Mouse (Mus musculus): ENCODE results near the gene Nfib. TPM values are rescaled to one million over a fixed set of nuclear protein-coding genes. Genes with fewer than 3 reads are reported as not detected.

The Nfib gene
- polyA plus RNA-seq, 1 experiment from 2014 or later, result 86.0 TPM

DNA sequence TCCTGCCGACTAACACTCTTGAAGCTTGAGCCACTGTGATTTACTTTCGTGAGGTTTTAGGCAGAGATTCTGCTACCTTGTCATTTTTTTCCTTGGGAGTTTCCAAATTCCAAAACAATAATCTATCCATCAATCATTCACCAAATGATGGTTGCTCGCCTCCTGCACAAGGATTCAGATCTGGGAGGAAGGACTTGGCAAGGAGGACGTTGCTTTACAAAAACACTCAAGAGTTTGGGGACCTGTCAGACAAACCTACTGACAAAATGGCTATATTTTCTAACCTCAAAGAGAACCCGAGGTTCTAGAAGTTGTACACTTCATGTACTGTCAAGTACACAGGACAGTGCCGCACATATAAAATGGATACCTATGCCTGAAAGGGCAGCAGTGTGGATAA, 299.0 kb downstream of the Nfib start:
- no peak overlapping the region for H3K9ac ChIP-seq (ENCODE audit: low read depth, low read length)
- no peaks in the 10 kb centered on the region for H3K9me3 ChIP-seq (ENCODE audit: control insufficient read depth, low read length)
- no peak overlapping the region for H3K4me2 ChIP-seq (ENCODE audit: low read depth, low read length)
- H3K27ac ChIP-seq (replicated peaks; ENCODE audit: low read depth, low read length), result no peak overlapping the region
- WGBS, result 72% methylated on average over 6 of the region's 6 CpGs
- H3K36me3 ChIP-seq (ENCODE audit: control insufficient read depth, insufficient read depth, low read length), result no peaks in the 10 kb centered on the region
- H3K4me3 ChIP-seq (ENCODE audit: low read depth, low read length), result no peak overlapping the region
- ATAC-seq (ENCODE audit: low read depth), result no peak
- H3K4me1 ChIP-seq (ENCODE audit: control insufficient read depth, insufficient read depth, low read length), result peaks cover 67% of the 10 kb centered on the region
- no peak for DNase-seq (ENCODE audit: low spot score)
- H3K27me3 ChIP-seq (replicated peaks; ENCODE audit: control insufficient read depth, insufficient read depth, low read length), result no peaks in the 10 kb centered on the region

DNA sequence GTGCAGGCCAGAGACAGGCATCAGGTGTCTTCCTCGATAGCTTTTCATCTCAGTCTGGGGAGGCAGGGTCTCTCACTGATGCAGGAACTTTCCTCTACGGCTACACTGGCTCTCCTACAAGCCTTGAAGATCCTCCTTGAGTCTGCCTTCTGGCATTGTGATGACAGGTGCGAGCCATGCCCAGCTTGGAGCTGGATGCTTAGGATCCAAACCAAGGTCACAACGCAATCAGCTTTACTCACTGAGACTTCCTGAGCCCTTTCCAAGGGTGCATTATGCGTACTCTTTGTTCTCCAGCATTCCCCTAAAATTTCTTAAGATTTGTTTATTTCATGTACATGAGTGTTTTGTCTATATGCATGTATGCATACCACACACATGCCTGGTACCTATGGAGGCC, 299.8 kb downstream of the Nfib start:
- DNase-seq (ENCODE audit: low spot score) (no peak), ATAC-seq (ENCODE audit: low read depth) (no peak)
- H3K4me3 ChIP-seq (ENCODE audit: low read depth, low read length), result no peak overlapping the region
- WGBS, result 84% methylated on average over 5 of the region's 5 CpGs
- H3K27me3 ChIP-seq (replicated peaks; ENCODE audit: control insufficient read depth, insufficient read depth, low read length), result no peaks in the 10 kb centered on the region
- H3K9ac ChIP-seq (ENCODE audit: low read depth, low read length), result no peak overlapping the region
- no peaks in the 10 kb centered on the region for H3K36me3 ChIP-seq (ENCODE audit: control insufficient read depth, insufficient read depth, low read length)
- peaks cover 74% of the 10 kb centered on the region for H3K4me1 ChIP-seq (ENCODE audit: control insufficient read depth, insufficient read depth, low read length)
- no peak overlapping the region for H3K4me2 ChIP-seq (ENCODE audit: low read depth, low read length)
- no peaks in the 10 kb centered on the region for H3K9me3 ChIP-seq (ENCODE audit: control insufficient read depth, low read length)
- peak overlapping the region; percentile 44 for H3K27ac ChIP-seq (replicated peaks; ENCODE audit: low read depth, low read length)

DNA sequence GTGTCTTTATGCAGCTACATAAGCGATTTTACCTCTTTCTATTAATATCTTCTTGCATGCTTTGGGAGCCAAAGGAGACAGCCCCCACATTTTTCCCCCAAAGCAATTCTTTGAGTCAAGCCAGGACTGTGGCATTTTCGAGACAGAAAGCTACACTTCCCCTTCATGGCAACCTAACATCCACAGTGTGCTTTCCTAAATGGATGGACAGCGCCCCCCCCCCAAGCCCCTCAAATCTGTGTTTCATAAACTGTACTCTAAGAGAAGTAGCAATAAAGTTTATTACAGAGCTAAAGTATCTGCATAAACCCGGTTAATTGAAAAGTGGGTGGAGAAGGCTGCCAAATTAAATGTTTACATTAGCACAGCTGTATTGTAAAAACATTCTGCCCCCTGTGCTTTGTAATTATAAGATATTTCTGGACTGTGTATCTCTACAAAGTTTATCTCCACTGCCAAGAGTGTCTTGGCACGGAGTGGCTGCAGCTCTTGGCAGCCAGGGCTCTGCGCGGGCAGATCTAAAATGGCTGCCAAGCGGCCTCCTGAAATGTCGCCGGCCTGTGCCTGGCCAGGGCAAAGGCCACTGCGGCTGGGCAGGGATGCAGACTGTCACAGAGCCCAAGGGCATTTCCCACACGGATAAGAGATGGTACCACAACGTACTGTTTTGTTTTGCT, 301.4 kb downstream of the Nfib start:
- Histone ChIP-seq H3K4me2 (ENCODE audit: low read depth, low read length) (peak overlapping the region; percentile 31), H3K9ac (ENCODE audit: low read depth, low read length) (peak overlapping the region; percentile 42; the same call in 1 of the 2 replicates), H3K27me3 (replicated peaks; ENCODE audit: control insufficient read depth, insufficient read depth, low read length) (no peaks in the 10 kb centered on the region), H3K9me3 (ENCODE audit: control insufficient read depth, low read length) (no peaks in the 10 kb centered on the region), H3K27ac (replicated peaks; ENCODE audit: low read depth, low read length) (peak overlapping the region; percentile 70), H3K36me3 (ENCODE audit: control insufficient read depth, insufficient read depth, low read length) (no peaks in the 10 kb centered on the region), H3K4me3 (ENCODE audit: low read depth, low read length) (no peak overlapping the region), H3K4me1 (ENCODE audit: control insufficient read depth, insufficient read depth, low read length) (peaks cover 83% of the 10 kb centered on the region)
- DNase-seq (ENCODE audit: low spot score), result peak; percentile 74
- 50% methylated on average over 13 of the region's 13 CpGs for WGBS
- ATAC-seq (ENCODE audit: low read depth), result no peak

DNA sequence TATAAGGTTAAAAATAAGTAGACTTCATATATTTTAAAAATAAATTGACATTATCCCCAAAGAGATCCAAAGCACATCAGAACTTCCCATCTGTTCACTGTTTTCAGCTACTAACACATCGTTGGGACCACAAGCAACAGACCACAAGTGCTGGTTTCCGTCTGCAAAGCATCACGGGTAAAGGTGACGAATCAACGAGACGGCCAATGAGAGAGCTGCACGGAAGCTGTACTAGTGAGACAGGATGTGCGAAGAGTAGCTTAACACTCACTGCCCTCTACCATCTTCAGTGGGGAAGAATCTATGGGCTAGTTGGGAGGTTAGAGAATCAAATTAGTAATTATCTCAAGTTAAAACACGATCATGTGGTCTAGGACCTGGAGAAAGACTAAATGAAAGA, 302.9 kb downstream of the Nfib start:
- Histone ChIP-seq H3K4me1 (ENCODE audit: control insufficient read depth, insufficient read depth, low read length) (peaks cover 73% of the 10 kb centered on the region), H3K9ac (ENCODE audit: low read depth, low read length) (no peak overlapping the region), H3K27ac (replicated peaks; ENCODE audit: low read depth, low read length) (no peak overlapping the region), H3K9me3 (ENCODE audit: control insufficient read depth, low read length) (no peaks in the 10 kb centered on the region), H3K4me2 (ENCODE audit: low read depth, low read length) (no peak overlapping the region), H3K27me3 (replicated peaks; ENCODE audit: control insufficient read depth, insufficient read depth, low read length) (no peaks in the 10 kb centered on the region), H3K4me3 (ENCODE audit: low read depth, low read length) (no peak overlapping the region), H3K36me3 (ENCODE audit: control insufficient read depth, insufficient read depth, low read length) (no peaks in the 10 kb centered on the region)
- no peak for ATAC-seq (ENCODE audit: low read depth)
- WGBS, result 83% methylated on average over 9 of the region's 9 CpGs
- no peak for DNase-seq (ENCODE audit: low spot score)

- ATAC-seq (ENCODE audit: low read depth), result peak; percentile 41; the same call in 1 of the 2 replicates
- Histone ChIP-seq H3K27ac (replicated peaks; ENCODE audit: low read depth, low read length) (0 out of 2 replicates have a peak overlapping the region, but pooled peaks have one; percentile 21), H3K4me2 (ENCODE audit: low read depth, low read length) (no peak overlapping the region), H3K9me3 (ENCODE audit: control insufficient read depth, low read length) (no peaks in the 10 kb centered on the region), H3K36me3 (ENCODE audit: control insufficient read depth, insufficient read depth, low read length) (no peaks in the 10 kb centered on the region), H3K4me3 (ENCODE audit: low read depth, low read length) (no peak overlapping the region), H3K27me3 (replicated peaks; ENCODE audit: control insufficient read depth, insufficient read depth, low read length) (no peaks in the 10 kb centered on the region), H3K4me1 (ENCODE audit: control insufficient read depth, insufficient read depth, low read length) (peaks cover 65% of the 10 kb centered on the region), H3K9ac (ENCODE audit: low read depth, low read length) (no peak overlapping the region)
- DNase-seq (ENCODE audit: low spot score), result no peak
- WGBS, result 34% methylated on average over 3 of the region's 3 CpGs
These were observed 304.0 kb downstream of the Nfib start for GRCm38 (mm10) chr4:82401450-82402061.

DNA sequence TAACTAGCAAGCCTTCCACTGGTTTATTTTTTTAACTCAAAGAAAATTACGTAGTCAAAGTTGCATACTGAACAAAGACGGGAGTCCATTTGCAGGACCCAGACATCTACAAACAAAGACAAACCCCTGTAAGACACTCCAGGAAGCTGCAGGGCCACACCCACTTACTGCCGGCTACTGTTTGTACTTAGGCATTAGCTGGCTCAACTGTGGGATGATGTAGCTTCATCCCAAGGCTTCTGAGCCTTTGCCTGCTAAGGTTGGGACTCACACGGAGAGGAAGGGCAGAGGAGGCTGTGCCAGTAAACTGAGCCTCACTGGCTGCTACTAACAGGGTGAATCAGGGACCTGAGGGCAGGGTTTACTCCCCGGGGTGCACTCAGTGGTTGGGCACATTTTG, 305.0 kb downstream of the Nfib start:
- Histone ChIP-seq H3K4me3 (ENCODE audit: low read depth, low read length) (no peak overlapping the region), H3K36me3 (ENCODE audit: control insufficient read depth, insufficient read depth, low read length) (no peaks in the 10 kb centered on the region), H3K4me1 (ENCODE audit: control insufficient read depth, insufficient read depth, low read length) (peaks cover 59% of the 10 kb centered on the region), H3K4me2 (ENCODE audit: low read depth, low read length) (no peak overlapping the region), H3K9ac (ENCODE audit: low read depth, low read length) (peak overlapping the region; percentile 19; the same call in 1 of the 2 replicates), H3K27ac (replicated peaks; ENCODE audit: low read depth, low read length) (peak overlapping the region; percentile 63), H3K27me3 (replicated peaks; ENCODE audit: control insufficient read depth, insufficient read depth, low read length) (no peaks in the 10 kb centered on the region), H3K9me3 (ENCODE audit: control insufficient read depth, low read length) (no peaks in the 10 kb centered on the region)
- WGBS, result 15% methylated on average over 5 of the region's 5 CpGs
- DNase-seq (ENCODE audit: low spot score), result peak; percentile 76
- ATAC-seq (ENCODE audit: low read depth), result peak; percentile 30

- Histone ChIP-seq H3K27me3 (replicated peaks; ENCODE audit: control insufficient read depth, insufficient read depth, low read length) (no peaks in the 10 kb centered on the region), H3K27ac (replicated peaks; ENCODE audit: low read depth, low read length) (peak overlapping the region; percentile 63; the same call in 1 of the 2 replicates), H3K4me1 (ENCODE audit: control insufficient read depth, insufficient read depth, low read length) (peaks cover 51% of the 10 kb centered on the region), H3K4me3 (ENCODE audit: low read depth, low read length) (no peak overlapping the region), H3K4me2 (ENCODE audit: low read depth, low read length) (no peak overlapping the region), H3K9me3 (ENCODE audit: control insufficient read depth, low read length) (no peaks in the 10 kb centered on the region), H3K9ac (ENCODE audit: low read depth, low read length) (no peak overlapping the region), H3K36me3 (ENCODE audit: control insufficient read depth, insufficient read depth, low read length) (no peaks in the 10 kb centered on the region)
- 47% methylated on average over 11 of the region's 11 CpGs for WGBS
- DNase-seq (ENCODE audit: low spot score), result no peak
- ATAC-seq (ENCODE audit: low read depth), result peak; percentile 35
These were observed 305.9 kb downstream of the Nfib start for GRCm38 (mm10) chr4:82399406-82400380.

DNA sequence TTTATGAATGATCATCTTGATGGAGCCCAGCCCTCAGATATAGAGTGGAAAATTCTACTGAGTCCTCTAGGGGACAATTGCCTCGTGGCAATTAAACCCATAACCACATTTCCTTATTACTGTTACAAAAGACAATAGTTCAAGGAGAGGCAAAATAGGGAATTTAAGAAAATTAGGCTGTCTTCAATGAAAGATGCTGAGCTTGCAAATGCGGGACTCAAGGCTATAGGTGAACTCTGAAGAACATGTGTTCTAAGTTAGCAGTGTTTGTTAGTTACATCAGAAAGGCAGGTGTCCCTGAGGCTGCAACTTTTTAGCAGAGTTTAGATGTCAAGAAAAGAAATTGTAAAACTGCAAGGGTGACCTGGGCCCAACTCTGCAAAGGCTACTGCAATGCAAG, 307.3 kb downstream of the Nfib start:
- Histone ChIP-seq H3K4me1 (ENCODE audit: control insufficient read depth, insufficient read depth, low read length) (peaks cover 45% of the 10 kb centered on the region), H3K27ac (replicated peaks; ENCODE audit: low read depth, low read length) (no peak overlapping the region)

More for the DNA sequence above, 307.3 kb downstream of the Nfib start:
- no peak overlapping the region for H3K4me3 ChIP-seq (ENCODE audit: low read depth, low read length)
- no peaks in the 10 kb centered on the region for H3K36me3 ChIP-seq (ENCODE audit: control insufficient read depth, insufficient read depth, low read length)
- WGBS, result 49% methylated on average over 2 of the region's 2 CpGs
- H3K9ac ChIP-seq (ENCODE audit: low read depth, low read length), result no peak overlapping the region
- no peak for ATAC-seq (ENCODE audit: low read depth)
- H3K27me3 ChIP-seq (replicated peaks; ENCODE audit: control insufficient read depth, insufficient read depth, low read length), result no peaks in the 10 kb centered on the region
- no peaks in the 10 kb centered on the region for H3K9me3 ChIP-seq (ENCODE audit: control insufficient read depth, low read length)
- DNase-seq (ENCODE audit: low spot score), result no peak
- no peak overlapping the region for H3K4me2 ChIP-seq (ENCODE audit: low read depth, low read length)

Data from embryonic facial prominence, embryonic 14.5 days (tissue).